Mouse (Mus musculus) inflammation-experienced regulatory T-cells, adult 6 months (primary cell): ENCODE measurements around the gene Gm47996. TPM values are rescaled to one million over a fixed set of nuclear protein-coding genes. Genes with fewer than 3 reads are reported as not detected.
A peak's percentile ranks its signal among the peaks of the same experiment; 100 is the strongest.

Experiments
- ATAC-seq: one replicate; pipeline ENCODE4 v1.8.0; 2017
- polyA plus RNA-seq, 3 experiments: library from polyadenylated mRNA; unstranded; fragments of 100-300 nt; shearing (Covaris generic); gene quantifications; one replicate each; pipeline ENCODE4 v1.2.1; 2017

The Gm47996 gene
- polyA plus RNA-seq, 3 experiments from 2014 or later = not detected

GRCm38 (mm10) chr1:151250529-151251193, 40.7 kb downstream of the Gm47996 start:
- ATAC-seq = peak; percentile 61

- ATAC-seq = peak; percentile 17
These were observed 41.5 kb downstream of the Gm47996 start for GRCm38 (mm10) chr1:151251194-151252010.

DNA sequence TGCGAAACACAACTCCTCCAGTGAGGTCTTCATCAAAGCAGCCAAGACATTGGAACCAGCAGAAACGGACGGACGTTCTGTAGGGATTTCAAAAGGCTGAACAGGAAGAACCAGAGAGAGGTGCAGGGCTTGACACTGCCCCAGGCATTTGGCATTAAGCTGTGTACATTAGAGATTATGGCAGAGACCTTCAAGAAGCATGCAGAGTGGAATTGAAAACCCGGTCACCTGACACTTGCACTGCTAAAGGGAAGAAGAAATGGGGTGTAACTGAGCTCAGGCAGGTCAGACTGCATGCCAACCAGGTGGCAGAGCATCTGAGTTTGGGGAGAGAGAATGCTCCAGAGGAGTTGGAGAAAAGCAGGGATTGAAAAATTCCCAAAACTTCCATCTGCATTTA, 45.5 kb downstream of the Gm47996 start:
- no peak for ATAC-seq

DNA sequence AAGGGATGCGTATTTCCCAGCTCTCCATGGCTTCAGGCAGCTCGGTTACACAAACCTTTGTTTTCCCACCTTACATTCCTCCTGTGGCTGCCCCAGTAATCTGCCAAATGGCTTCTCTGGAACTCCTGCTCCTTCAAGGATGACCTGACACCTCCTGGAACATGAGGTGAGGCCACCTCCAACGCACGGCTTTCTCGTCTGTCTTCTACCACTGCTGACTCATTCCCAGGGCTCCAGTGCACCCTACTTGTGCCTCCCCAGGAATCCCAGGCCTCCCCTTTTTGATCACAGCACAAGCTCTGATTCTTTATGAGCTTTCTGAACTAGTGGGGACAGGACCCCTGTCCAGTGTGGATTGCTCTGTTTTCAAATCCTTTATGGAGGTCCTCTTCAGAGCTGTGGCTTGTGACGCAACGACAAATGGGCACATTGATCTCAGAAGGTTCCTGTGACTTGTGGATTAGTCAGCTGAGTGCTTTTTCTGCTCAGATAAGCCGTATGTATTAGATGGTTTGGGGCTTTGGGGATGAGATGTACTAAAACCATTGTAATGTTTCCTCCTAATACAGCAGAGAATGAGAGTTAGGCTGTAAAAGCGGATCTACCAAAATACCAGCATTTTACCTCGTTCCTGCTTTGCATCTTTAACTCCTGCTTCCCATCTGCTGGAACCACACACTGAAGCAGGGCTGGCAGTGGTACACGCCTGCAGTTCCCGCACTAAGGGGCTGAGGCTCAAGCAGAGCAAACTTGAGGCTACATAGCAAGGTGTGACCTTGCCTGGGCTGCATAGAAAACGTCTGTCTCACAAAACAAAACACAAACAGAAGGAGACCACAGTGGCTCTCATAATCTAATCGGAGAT, 48.4 kb downstream of the Gm47996 start:
- no peak for ATAC-seq

- no peak for ATAC-seq
These were observed 49.1 kb downstream of the Gm47996 start for GRCm38 (mm10) chr1:151259061-151259460.

Other genes with a start within 250 kb of the Gm47996 start
- gene Hmcn1, start 216.7 kb upstream of the Gm47996 start, polyA plus RNA-seq = under 1 TPM in 2 of 3 experiments, not detected in 1; 0.13 to 0.29 TPM
- gene Gm47985, start 27.6 kb upstream of the Gm47996 start, polyA plus RNA-seq = under 1 TPM in 1 of 3 experiments, not detected in 2; 0.34 TPM
- gene Gm8947, start 17.8 kb upstream of the Gm47996 start, polyA plus RNA-seq = not detected
- gene Gm47995, start 11.7 kb upstream of the Gm47996 start, polyA plus RNA-seq = not detected
- gene 3110040M04Rik, start 6.0 kb upstream of the Gm47996 start, polyA plus RNA-seq = not detected
- 100 to 1,000 TPM; 119 to 141 (median 125) TPM for gene Ivns1abp, start 134.3 kb downstream of the Gm47996 start, polyA plus RNA-seq
- 10 to 100 TPM; 38.3 to 57.7 (median 45.1) TPM for gene Swt1, start 218.3 kb downstream of the Gm47996 start, polyA plus RNA-seq
- 10 to 100 TPM; 34.3 to 48.4 (median 45.0) TPM for gene Trmt1l, start 218.4 kb downstream of the Gm47996 start, polyA plus RNA-seq